Mouse (Mus musculus): ENCODE results near the gene Tmem51. TPM values are rescaled to one million over a fixed set of nuclear protein-coding genes. Genes with fewer than 3 reads are reported as not detected.

The Tmem51 gene
- polyA plus RNA-seq, 1 experiment from 2014 or later = 6.7 TPM

DNA sequence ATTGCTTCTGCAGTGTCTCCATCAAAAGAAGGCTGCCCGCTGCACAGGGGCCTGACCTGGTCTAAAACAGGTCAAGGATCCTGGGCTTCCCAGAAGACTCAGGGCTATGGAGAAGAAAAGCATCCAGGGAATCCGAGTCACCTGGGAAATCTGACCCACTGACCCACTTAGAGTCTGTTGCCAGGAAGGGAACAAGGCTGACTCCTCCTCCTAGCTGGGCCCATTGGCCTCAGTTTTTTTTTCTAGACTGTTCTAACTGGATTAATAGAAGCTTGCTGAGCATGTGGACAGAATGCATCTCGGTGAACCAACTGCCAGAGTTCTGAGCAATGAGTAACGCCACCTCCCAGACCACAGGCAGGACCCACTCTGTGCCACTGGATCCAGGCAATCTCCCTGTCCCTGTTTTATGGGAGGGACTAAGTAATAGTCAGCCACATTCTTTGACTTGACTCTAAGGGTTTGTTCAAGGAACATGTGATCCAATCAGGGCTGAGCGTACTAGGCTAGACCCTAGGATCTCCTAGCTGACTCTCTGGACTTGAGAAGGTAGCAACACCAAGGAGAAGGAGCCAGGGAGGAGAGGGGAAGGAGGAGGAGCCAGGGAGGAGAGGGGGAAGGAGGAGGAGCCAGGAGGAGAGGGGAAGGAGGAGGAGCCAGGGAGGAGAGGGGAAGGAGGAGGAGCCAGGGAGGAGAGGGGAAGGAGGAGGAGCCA is 90.6 kb downstream of the Tmem51 start:
- WGBS = 80% methylated on average over 5 of the region's 5 CpGs
- peaks cover 6% of the 10 kb centered on the region for H3K4me1 ChIP-seq
- no peaks in the 10 kb centered on the region for H3K27me3 ChIP-seq (ENCODE audit: poor library complexity, severe bottlenecking)
- no peaks in the 10 kb centered on the region for H3K36me3 ChIP-seq (replicated peaks)
- H3K27ac ChIP-seq = no peak overlapping the region
- H3K9me3 ChIP-seq = no peaks in the 10 kb centered on the region
- DNase-seq (ENCODE audit: extremely low spot score, low spot score) = no peak
- H3K4me3 ChIP-seq = no peak overlapping the region

DNA sequence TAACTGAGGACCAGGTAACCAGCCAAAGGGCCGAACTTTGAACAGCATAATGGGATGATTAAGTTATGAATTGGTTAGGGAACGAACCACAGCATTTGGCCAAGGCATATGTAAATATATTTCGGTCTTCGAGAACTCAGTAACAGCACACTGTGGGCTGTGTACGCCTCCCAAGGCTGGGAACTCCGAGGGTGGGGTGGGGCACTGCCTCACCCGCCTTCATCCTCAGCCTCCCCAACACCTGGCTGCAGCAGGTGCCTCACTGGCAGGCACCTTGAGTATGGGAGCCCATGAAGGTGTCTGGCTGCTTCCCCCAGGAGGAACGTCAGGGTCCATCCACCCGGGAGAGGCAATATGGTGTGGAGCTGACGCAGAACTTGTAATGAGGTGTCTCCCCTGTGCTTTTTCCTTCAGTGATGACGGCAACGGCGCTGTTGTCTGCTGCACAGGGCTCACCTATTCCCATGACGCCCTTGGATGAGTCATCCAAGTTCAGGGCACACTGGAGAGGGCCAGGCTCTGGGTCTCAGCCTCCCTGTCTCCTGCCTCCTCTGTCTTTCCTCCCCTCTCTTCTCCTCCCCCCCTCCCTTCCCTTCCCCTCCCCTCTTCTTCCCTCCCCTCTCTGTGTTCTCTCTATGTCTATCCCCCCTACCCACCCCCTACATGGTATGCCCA is 91.4 kb downstream of the Tmem51 start:
- H3K4me3 ChIP-seq = no peak overlapping the region
- H3K36me3 ChIP-seq (replicated peaks) = no peaks in the 10 kb centered on the region
- no peak overlapping the region for H3K27ac ChIP-seq
- 0 out of 2 replicates have a peak, but pooled peaks cover 3% of the 10 kb centered on the region for H3K9me3 ChIP-seq
- no peak for DNase-seq (ENCODE audit: extremely low spot score, low spot score)
- no peaks in the 10 kb centered on the region; the same call in 1 of the 2 replicates for H3K4me1 ChIP-seq
- no peaks in the 10 kb centered on the region for H3K27me3 ChIP-seq (ENCODE audit: poor library complexity, severe bottlenecking)
- 86% methylated on average over 14 of the region's 14 CpGs for WGBS

DNA sequence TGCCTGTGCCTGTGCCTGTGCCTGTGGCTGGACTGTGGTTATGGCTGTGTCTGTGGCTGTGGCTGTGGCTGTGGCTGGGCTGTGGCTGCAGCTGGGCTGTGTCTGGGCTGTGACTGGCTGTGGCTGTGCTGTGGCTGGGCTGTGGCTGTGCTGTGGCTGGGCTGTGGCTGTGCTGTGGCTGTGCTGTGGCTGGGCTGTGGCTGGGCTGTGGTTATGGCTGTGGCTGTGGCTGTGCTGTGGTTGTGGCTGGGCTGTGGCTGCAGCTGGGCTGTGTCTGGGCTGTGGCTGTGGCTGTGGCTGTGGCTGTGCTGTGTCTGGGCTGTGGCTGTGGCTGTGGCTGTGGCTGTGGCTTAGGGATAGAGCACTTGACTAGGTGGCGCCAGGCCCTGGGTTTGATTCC is 95.9 kb downstream of the Tmem51 start:
- Histone ChIP-seq H3K4me1 (no peaks in the 10 kb centered on the region), H3K9me3 (0 out of 2 replicates have a peak, but pooled peaks cover 3% of the 10 kb centered on the region), H3K27me3 (ENCODE audit: poor library complexity, severe bottlenecking) (no peaks in the 10 kb centered on the region), H3K36me3 (replicated peaks) (no peaks in the 10 kb centered on the region), H3K4me3 (no peak overlapping the region), H3K27ac (no peak overlapping the region)
- no peak for DNase-seq (ENCODE audit: extremely low spot score, low spot score)
- WGBS = 90% methylated on average over 1 of the region's 1 CpGs

DNA sequence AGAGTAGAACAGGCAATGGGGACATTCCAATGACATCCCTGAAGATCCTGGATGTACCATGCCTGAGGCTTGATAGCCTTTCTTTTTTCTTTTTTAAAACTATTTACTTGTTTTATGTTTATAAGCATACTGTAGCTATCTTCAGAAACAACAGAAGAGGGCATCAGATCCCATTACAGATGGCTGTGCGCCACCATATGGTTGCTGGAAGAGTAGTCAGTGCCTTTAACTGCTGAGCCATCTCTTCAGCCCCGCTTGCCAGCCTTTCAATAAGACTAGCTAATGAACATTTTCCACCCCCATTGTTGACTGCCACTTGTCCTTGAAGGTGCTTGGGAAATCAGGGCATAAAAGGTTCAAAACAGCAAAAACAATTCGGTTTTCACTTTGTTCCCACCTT is 100.4 kb downstream of the Tmem51 start:
- H3K36me3 ChIP-seq (replicated peaks) = no peaks in the 10 kb centered on the region

DNA sequence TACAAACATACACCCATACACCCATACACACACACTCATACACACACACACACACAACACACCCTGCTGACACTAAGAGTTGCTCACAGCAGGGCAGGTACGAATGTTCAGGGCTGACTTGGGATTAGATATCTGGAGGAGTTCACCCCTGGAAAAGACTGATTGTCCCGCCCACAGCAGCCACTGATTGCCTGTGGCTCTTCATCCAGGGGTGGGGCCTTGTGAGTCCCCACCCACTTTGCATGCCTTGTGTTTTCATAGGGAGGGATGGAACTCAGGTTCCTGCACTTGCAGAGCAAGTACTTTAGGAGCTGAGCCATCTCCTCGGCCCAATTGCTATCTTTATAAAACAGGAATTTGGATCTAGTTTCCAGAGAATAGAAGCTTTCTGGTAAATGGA is 102.6 kb downstream of the Tmem51 start:
- no peaks in the 10 kb centered on the region for H3K4me1 ChIP-seq
- no peaks in the 10 kb centered on the region for H3K27me3 ChIP-seq (ENCODE audit: poor library complexity, severe bottlenecking)
- 73% methylated on average over 3 of the region's 3 CpGs for WGBS

More for the DNA sequence above, 100.4 kb downstream of the Tmem51 start:
- Histone ChIP-seq H3K4me3 (no peak overlapping the region), H3K27me3 (ENCODE audit: poor library complexity, severe bottlenecking) (no peaks in the 10 kb centered on the region), H3K27ac (no peak overlapping the region), H3K9me3 (peaks cover 8% of the 10 kb centered on the region; the same call in 1 of the 2 replicates), H3K4me1 (no peaks in the 10 kb centered on the region)
- no peak for DNase-seq (ENCODE audit: extremely low spot score, low spot score)
- 75% methylated on average over 3 of the region's 3 CpGs for WGBS

More for the DNA sequence above, 102.6 kb downstream of the Tmem51 start:
- no peak overlapping the region for H3K27ac ChIP-seq
- H3K9me3 ChIP-seq = peaks cover 6% of the 10 kb centered on the region; the same call in 1 of the 2 replicates
- no peak overlapping the region for H3K4me3 ChIP-seq
- H3K36me3 ChIP-seq (replicated peaks) = no peaks in the 10 kb centered on the region
- DNase-seq (ENCODE audit: extremely low spot score, low spot score) = no peak

Other genes starting within 250 kb of the Tmem51 start
- gene Ctrc, start 237.9 kb downstream of the Tmem51 start, polyA plus RNA-seq (2016; fragmentation: Nextera tagmentation; extraction: Ambion mirVana) = not detected in 2 replicates
- gene Efhd2, start 209.4 kb downstream of the Tmem51 start, polyA plus RNA-seq (2016; fragmentation: Nextera tagmentation; extraction: Ambion mirVana) = 39.5 and 41.5 TPM in 2 replicates
- gene Fhad1, start 69.2 kb downstream of the Tmem51 start, polyA plus RNA-seq (2016; fragmentation: Nextera tagmentation; extraction: Ambion mirVana) = 0.39 and 0.50 TPM in 2 replicates
- gene Kazn, start 155.1 kb upstream of the Tmem51 start, polyA plus RNA-seq (2016; fragmentation: Nextera tagmentation; extraction: Ambion mirVana) = 11.4 and 11.8 TPM in 2 replicates

Data from forebrain, embryonic 10.5 days (tissue).